Mouse (Mus musculus) thymus, postnatal 4 days (tissue): ENCODE measurements around the gene Gm36210.

Source experiments
- DNase-seq: peaks from one replicate; pipeline ENCODE4 v3.0.0; 2021

Gene Gm36210

DNA sequence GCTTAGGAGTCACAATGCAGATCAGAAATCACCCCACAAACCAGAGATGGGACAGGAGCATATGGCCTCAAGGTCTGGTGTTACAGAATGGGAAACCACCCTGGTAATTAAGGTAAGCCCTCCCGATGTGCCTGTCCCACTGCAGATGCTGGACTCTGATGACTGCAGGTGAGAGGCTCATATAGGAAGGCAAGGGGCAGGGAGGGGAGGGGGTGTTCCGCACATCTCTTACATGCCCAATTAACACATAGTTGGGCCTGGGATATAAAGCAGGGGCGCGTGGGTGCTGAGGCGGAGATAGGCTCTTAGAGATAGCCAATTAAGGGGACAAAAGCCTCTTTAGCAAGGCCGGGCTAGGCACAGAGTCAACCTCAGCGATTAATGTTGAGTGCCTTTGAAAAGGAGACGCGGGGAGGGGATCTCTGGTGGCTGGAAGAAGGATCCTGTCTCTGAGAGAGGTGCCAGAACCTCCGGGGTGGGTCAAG is at the start of gene Gm36210:
Gene Gm36210 (minus strand): TSS at position 51 of the 485 bp plus-strand sequence.
- no peak for DNase-seq

DNA sequence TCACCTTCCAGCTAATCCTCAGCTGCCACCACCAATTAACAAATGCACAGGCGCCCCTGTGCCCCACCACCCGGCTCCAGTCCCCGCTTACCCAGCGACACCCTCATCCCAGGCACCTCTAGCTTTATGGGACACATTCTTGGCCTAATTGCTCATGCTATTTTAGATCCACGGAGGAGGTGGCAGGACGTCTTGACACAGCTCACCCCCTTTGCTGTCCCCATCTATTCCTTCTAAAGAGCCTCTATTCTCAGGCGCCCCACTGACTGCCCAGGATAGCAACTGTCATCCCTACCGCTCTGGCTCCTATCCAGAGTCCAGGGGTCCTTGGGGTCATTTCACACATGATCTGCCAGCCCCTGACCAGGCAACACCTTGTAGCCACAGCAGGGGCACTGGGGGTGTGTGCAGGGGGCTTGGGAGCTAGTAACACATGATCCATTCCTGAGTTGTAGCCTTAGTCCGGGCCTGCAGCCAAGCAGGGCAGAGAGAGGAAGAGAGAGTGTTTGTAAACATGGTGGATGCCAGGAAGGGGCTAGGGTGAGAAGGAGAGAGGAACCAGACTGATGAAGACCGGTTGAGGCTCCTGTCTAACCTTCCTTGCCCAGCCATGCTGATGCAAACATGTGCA is 47.6 kb upstream of the Gm36210 start:
- no peak for DNase-seq

DNA sequence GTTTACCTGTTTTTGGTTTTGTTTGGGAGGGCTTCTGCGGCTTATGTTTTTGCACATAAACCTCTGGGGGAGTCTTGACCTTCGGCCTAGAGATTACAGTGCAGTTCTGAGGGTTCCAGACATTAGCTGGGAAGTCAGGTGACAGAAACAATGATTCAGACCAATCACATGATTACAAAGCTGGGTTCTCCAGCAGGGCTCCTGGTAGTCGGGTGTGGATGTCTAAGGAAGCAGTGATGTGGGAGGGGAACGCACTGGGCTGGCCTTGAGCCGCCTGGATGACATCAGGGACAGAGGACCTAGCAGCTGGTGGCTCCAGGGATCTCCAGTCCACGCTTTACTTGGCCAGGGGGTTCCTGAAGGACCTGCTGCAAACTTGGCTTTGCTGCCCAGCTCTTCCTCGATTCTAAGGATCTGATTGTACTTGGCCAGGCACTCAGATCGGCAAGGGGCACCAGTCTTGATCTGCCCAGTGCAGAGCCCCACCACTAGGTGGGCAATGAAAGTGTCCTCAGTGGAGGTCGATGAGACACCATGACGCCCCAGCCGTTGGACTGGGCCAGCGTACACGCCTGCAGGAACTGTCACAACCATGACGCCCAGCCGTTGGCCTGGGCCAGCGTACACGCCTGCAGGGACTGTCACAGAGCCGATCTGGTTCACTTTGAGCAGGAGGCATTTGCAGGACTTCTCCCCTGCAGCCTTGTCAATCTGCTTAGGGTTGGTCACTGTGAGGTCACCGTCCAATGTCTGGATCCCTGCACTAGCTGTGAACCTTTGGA is 44.4 kb upstream of the Gm36210 start:
- no peak for DNase-seq

DNA sequence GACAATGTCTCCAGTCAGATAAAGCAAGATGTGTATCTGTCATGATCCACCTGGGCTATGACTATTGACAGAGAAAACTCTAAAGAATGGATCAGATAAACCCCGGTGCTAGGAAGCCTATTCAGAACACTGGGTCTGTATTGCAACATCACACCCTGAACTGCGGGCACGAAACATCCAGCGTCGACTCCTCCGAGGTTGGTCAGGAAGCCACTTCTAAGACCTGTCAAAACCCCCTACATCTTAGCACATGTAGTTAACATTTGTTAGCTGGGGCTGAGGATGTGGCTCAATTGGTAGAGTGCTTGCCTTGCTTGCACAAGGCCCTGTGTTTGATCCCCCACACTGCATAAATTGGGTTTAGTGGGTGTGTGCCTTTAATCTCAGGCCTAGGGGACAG is 42.1 kb upstream of the Gm36210 start:
- DNase-seq: no peak

DNA sequence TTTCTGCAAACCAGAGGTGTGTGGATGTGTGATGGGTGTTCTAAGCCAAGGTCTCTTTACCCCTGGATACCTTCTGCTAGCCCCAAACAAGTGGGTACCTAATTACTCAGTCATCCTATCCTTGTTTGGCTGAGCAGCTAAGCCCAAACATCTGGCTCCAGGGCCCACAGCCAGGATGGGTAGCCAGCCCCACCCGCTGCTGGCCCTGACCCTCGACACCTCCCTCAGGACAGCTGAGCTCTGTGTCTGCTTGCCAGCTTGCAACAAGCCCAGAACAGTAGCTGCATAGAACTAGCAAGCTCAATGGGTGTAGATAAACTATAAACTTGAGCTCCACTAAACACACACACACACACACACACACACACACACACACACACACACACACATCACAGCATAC is 41.5 kb upstream of the Gm36210 start:
- DNase-seq: no peak

DNA sequence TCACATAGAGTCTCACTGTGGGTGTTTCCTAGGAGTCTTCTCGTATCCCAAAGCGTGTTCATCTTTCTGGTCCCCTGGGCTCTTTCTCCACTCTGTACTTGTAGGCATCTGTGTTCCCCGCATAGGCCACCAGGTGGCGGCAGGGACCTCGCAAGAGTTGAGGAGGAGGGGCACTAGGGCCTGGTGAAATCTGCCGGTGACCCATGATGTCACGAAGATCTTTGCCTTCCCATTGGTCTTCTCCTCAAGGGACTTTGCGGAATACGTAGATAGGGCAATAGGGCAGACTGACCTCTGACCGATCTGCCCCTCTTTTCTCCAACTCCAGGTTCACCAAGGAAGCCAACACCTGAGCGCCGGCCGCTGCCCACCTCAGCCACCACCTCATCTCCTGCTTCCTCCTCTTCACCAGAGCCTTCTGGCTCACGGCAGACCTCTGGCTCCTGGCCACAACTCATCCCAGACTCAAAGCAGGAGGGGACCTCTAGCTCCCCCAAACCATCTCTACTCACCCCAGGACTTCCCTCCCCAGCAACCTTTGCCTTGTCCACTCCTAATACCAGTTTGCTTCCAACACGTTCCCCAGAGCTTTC is 37.0 kb upstream of the Gm36210 start:
- DNase-seq: peak; percentile 94

DNA sequence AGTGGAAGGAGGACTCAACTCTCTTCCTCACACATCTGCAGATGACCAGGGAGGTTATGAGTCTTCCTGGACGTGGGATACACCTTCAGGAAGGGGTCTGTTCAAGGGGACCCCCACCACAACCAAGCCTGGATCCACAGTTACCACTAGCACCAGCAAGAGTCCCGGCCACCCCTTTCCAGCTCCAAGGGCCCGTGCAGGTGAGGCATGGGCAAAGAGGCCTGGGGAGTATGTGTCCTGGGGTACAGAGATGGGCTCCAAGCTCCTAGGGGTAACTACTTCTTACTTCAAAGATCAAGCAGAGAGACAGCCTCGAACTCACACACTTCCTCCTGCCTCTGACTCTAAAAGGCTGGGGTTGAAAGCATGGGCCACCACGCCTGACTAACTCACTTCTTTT is 36.4 kb upstream of the Gm36210 start:
- DNase-seq: no peak

DNA sequence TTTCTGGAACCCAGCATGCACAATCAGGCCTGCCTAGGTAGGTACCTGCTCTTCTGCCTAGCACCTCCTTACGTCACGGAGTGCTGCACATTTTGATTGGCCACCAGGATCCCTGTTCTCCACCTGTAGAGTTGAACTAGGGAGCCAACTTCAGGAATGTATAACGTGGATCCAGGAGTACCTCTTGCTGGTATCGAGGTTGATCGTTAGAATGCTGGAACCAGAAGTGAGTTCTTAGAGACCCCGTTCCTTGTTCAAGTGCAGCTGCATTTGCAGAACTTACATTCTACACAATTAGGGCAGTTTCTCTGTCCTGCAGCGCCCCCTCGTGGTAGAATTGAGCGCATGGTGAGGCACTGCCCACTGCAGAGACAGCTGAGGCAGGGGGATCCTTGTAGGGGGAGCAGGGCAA is 33.8 kb upstream of the Gm36210 start:
- DNase-seq: peak; percentile 92

DNA sequence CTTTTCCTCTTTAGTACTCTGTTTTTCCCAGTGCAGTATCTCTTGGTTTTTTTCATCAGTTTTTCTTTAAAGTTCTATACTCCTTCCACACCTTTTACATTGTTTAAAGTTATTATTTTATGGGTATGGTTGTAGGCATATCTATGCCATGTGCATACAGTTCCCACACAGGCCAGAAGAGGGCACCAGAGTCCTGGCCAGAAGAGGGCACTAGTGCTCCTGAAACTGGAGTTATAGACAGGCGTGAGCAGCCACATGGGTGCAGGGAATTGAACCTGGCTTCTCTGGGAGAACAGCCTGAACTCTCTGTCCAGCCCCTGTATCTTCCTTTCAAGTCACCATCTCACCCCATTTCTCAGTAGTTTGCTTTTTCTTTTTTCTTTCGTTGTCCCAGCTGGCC is 32.1 kb upstream of the Gm36210 start:
- DNase-seq: peak; percentile 91

DNA sequence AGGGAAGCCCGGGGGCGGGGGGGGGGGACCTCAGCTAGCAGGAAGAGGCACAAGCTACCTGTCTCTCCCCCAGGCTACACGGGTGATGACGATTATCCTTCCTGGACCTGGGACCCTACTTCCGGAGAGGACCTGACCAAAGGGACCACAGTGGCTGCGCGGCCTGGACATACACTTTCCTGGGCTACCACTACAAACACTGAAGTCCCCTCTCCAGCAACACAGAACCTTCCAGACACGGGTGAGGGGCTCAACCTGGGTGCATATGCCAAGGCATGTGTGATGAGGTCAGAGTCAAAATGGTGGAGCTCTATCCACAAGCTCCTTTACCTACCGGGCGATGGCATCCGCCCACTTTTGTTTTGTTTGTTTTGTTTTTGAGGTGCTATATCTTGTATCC is 31.1 kb upstream of the Gm36210 start:
- no peak for DNase-seq

DNA sequence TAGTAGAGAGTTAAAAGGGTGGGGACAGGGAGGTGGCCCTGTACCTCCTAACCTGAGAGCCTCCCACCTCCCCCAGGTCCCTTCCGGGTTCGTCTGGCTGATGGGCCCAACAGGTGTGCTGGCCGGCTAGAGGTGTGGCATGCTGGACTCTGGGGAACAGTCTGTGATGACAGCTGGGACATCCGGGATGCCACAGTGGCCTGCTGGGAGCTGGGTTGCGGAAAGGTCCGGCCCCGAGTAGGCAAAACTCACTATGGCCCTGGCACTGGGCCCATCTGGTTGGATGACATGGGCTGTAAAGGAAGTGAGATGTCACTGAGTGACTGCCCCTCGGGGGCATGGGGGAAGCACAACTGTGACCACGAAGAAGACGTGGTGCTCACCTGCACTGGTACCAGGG is 30.5 kb upstream of the Gm36210 start:
- DNase-seq: no peak

DNA sequence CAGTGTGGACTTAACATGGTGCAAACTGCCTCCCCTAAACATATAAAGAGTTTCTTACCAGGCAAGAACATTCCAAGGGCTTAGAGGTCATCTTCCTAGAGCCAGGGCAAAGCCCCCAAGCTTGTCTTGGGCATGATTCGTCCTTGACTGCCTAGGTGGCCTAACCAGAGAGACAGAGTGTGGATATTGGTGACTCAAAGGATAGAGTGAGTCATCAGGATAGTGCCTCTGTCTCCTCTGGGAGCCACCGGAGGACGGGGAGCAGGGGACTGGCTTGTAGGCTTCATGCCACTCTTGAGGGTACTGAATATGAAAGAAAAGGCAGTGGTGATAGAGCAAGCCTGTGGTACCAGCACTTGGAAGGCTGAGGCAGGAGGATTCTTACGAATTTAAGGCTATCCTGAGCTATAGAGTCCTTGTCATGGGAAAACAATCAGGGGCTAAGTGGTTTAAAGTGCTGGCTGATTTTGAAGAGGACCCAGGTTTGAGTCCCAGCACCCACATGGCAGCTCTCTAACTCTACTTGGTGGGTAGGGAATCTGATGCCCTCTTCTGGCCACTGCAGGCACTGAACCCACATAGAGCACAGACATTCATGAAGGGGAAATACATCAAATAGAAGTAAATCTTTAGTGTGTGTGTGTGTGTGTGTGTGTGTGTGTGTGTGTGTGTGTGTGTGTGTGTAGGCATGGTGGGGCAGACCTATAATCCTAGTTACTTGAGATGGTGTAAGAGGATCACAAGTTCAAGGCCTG is 28.0 kb upstream of the Gm36210 start:
- no peak for DNase-seq

DNA sequence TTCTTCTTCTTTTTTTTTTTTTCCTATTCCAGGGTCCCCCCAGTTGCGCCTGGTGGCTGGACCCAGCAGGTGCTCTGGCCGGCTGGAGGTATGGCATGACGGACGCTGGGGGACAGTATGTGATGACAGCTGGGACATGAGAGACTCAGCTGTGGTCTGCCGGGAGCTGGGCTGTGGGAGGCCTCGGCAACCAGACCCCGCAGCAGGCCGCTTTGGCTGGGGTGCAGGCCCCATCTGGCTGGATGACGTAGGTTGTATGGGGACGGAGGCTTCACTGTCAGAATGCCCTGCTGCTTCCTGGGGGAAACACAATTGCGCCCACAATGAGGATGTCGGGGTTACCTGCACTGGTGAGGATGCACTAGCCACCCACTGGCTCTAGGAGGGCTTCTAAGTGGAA is 26.8 kb upstream of the Gm36210 start:
- DNase-seq: no peak

DNA sequence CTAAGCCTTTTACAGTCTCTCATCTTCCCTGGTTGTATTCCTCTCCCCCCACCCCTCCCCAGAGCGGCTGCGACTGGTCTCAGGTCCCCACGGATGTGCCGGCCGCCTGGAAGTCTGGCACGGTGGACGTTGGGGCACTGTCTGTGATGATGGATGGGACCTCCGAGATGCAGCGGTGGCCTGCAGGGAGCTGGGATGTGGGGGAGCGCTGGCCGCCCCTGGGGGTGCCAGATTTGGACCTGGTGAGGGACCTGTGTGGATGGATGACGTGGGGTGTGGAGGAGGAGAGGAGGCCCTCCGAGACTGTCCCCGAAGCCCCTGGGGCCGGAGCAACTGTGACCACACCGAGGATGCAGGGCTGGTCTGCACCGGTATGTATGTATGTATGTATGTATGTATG is 22.0 kb upstream of the Gm36210 start:
- no peak for DNase-seq

DNA sequence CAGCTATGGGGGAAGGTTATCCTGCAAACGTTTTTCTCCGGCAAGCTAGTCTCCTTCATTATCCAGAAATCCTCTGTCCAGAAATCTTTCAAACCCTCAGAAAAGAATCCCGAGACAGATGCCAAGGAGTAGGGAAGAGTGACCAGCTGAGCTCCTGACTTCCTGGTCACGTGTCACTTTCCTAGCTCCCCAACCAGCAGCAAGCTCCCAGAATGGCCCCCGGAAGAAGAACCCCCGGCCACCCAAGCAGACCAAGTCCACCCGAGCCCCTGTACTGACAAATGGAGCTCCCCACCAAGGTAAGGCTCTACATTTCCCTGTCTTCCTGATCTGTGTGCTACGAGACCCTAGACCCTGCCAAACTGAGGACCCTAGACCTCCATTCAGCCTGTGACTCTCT is 21.4 kb upstream of the Gm36210 start:
- DNase-seq: no peak

DNA sequence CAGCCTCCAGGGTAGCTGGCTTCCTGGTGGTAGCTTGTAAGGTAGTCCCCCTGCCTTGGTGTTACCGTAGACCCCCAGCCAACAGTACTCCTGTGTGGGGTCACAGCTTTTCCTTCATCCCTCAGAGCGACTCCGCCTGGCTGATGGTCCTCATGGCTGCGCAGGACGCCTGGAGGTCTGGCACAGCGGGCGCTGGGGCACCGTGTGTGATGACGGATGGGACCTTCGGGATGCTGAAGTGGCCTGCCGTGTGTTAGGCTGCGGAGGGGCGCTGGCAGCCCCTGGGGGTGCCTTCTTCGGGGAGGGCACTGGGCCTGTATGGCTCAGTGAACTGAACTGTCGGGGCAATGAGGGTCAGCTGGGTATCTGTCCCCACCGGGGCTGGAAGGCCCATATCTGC is 20.5 kb upstream of the Gm36210 start:
- no peak for DNase-seq

DNA sequence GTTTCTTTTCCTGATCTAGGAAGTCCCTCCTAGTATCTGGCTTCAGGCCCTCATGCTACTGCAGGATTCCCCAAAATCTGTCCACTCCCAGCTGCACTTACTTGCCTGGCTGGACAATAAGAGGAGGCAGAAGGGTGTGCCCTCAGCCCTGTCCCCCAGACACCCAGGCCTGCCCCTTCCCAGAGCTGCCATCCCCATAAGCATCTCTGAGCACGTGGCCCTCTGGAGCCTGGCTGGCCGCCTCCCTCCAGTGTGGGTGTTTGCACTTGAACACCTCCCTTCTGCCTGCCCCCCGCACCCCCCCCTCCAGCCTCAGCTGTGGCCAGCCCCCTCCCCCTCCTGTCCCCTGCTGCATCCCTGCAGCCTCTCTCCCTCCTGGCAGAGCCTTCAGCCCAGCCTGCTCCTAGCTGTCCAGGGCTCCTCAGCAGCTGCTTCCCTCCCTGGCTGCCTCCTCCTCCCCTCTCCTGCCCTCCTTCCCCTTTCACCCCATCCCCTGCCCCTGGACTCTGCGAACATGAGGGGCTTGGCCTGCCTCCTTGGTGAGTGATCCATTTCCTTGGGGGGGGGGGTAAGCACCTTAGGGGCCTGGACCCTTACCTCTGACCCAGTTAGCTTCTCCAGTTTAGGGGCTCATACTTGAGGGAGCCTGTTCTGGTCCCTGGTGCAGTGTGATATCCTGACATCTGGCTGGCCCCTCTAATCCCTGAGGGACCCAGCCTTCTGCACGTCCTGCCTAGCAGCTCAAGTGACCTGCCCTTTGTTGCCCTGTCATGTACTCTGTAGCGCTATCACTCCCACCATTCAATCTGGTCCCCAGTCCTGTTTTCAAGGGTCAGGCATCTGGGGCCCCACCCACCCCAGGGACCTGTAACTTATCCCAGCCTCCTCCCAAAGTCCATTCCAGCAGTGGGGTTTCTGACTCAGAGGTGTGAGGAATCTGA is 19.4 kb upstream of the Gm36210 start, which contains the start of gene Ssc5d:
Gene Ssc5d (plus strand): TSS at position 345 of the 941 bp plus-strand sequence.
- DNase-seq: no peak

DNA sequence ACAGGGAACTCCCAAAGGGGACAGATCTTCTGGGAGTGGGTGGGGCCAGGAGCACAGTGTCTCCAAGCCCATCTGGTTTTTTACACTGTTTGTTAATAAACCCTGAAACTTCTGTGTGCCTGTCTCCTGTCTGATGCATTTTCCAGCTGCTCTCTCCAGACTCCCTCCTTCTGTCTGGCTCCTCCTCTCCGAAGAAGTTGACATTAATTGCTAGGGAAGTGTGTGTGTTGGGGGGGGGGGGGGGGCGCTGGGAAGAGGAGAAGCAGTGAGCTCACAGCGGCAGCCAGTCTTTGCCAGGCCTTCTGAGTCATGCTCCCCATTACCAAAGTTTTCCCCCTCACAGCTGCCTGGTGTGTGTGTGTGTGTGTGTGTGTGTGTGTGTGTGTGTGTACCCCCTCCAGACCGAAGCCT is 18.6 kb upstream of the Gm36210 start:
- DNase-seq: no peak

DNA sequence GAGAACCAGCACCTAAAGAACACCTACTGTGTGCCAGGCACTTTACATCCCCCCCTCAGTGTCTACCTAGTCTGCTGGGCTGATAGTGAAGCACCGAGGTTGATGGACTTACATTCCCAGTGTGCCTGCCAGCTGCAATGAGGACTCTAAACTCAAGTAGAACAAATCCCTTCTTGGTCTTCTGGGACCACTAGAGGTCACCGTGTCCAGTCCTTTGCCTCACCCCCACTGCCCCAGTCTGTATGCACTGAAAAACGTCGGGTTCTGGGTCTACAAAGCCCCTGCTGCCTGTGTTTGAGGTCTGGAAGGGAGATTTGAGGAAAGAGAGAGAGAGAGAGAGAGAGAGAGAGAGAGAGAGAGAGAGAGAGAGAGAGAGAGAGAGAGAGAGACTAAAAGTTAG is 18.2 kb upstream of the Gm36210 start:
- no peak for DNase-seq

DNA sequence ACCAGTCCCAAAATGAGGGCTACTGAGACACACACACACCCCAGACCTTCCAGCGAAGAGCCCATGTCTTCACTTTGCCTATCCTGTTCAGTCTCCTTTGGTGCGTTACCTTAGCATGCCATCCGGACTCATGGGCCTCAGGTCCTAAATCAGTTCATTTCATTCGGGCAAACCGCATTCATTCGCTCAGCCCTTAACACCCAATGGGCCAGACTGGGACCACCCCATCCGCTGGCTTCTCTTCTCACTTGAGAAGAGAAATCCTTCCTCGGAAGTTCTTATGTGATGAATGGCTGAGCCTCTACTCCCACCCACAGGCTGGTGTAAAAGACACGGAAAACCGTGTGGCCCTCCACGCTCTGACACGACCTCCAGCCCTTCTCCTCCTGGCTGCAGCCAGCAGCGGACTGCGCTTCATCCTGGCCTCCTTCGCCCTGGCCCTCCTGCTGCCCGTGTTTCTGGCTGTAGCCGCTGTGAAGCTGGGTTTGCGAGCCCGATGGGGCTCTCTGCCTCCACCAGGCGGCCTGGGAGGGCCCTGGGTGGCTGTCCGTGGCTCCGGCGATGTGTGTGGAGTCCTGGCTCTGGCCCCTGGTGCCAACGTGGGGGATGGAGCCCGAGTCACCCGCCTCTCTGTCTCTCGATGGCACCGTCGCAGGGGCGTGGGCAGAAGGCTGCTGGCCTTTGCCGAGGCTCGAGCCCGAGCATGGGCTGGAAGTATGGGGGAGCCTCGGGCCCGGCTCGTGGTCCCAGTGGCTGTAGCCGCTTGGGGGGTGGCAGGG is 17.5 kb upstream of the Gm36210 start:
- DNase-seq: peak; percentile 26

DNA sequence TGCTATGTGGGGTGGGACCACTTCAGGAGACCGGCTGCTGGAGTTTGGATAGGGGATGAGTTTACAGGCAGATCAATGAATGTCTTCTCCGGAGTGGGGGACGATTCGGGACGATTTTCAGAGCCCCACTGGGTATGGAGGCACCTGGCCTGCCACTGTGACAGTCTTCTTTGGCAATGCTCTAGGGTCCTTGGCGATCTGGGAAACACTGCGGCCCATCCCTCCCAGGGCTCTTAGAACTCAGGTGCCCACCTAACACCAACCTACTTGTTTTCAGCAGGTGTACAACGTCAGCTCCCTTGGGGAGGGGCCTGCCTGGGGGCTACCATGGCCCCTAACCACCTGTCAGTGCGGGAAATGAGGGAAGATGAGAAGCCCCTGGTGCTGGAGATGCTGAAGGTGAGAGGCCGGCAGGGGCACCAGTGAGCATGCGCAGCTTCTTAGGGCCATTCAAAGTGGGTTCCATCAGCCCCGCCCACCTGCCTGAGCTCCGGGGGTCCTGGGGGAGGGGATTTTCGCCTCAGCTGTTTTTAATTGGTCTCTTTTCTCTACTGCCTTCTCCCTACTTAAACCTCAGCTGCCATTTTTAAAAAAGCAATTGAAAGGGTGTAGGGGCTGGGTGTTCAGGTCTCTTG is 16.7 kb upstream of the Gm36210 start:
- DNase-seq: peak; percentile 61
